Mouse (Mus musculus) forebrain, embryonic 13.5 days (tissue): ENCODE data around the gene Gm21976. TPM values are rescaled to one million over a fixed set of nuclear protein-coding genes. Genes with fewer than 3 reads are reported as not detected.

ENCODE experiments used
- ATAC-seq: fragments of 200-750 bp; cut with Nextera tagmentation; 2 replicates; pipeline ENCODE4 v1.8.0; 2017
- H3K27ac ChIP-seq: fragments of 300-500 bp; sonication (generic); 2 replicates; pipeline ENCODE4 v1.5.1; 2015; ENCODE audit warnings: inconsistent platforms, mild to moderate bottlenecking, moderate library complexity
- H3K27me3 ChIP-seq: fragments of 300-500 bp; sonication (generic); 2 replicates; pipeline ENCODE4 v1.6.1; 2015; ENCODE audit warnings: mild to moderate bottlenecking, inconsistent platforms
- H3K36me3 ChIP-seq: fragments of 300-500 bp; sonication (generic); 2 replicates; pipeline ENCODE4 v1.6.1; 2015; ENCODE audit warnings: mild to moderate bottlenecking, inconsistent platforms; ENCODE audit not compliant: poor library complexity, severe bottlenecking
- H3K4me1 ChIP-seq: fragments of 300-500 bp; sonication (generic); 2 replicates; pipeline ENCODE4 v1.6.1; 2015; ENCODE audit warnings: inconsistent platforms
- H3K4me2 ChIP-seq: fragments of 300-500 bp; sonication (generic); 2 replicates; pipeline ENCODE4 v1.6.1; 2015; ENCODE audit warnings: inconsistent platforms, mild to moderate bottlenecking, moderate library complexity
- H3K4me3 ChIP-seq: fragments of 300-500 bp; sonication (generic); 2 replicates; pipeline ENCODE4 v1.5.1; 2015; ENCODE audit warnings: mild to moderate bottlenecking, inconsistent platforms
- H3K9ac ChIP-seq: fragments of 300-500 bp; sonication (generic); 2 replicates; pipeline ENCODE4 v1.6.1; 2015; ENCODE audit warnings: mild to moderate bottlenecking, inconsistent platforms
- H3K9me3 ChIP-seq: fragments of 300-500 bp; sonication (generic); replicated peaks from 2 replicates; pipeline ENCODE4 v1.6.1; 2016; ENCODE audit warnings: inconsistent platforms
- WGBS: fragments of 180-500 bp; shearing (Covaris S2); methylation state at CpG from one replicate; pipeline ENCODE4 v1.1.7; 2015; 5-methylcytosine and 5-hydroxymethylcytosine counted together
- polyA plus RNA-seq: library from polyadenylated mRNA; unstranded; fragments of >200 nt; fragmentation: Nextera tagmentation; extraction: Ambion mirVana; gene quantifications from 2 replicates; pipeline ENCODE4 v1.2.1, GENCODE M21; 2015

The Gm21976 gene
- polyA plus RNA-seq, 1 experiment from 2014 or later, result not detected

GRCm38 (mm10) chr13:98332106-98332505 is 52.4 kb downstream of the Gm21976 start:
- 55% methylated on average over 2 of the region's 2 CpGs for WGBS
- no peaks in the 10 kb centered on the region for H3K36me3 ChIP-seq
- ATAC-seq, result no peak

GRCm38 (mm10) chr13:98336205-98336604 is 56.5 kb downstream of the Gm21976 start:
- H3K4me3 ChIP-seq, result no peak overlapping the region
- no peak overlapping the region for H3K4me2 ChIP-seq
- 97% methylated on average over 1 of the region's 1 CpGs for WGBS
- ATAC-seq, result no peak
- H3K9me3 ChIP-seq, result no peaks in the 10 kb centered on the region
- H3K36me3 ChIP-seq, result no peaks in the 10 kb centered on the region
- H3K4me1 ChIP-seq, result no peaks in the 10 kb centered on the region
- no peak overlapping the region for H3K9ac ChIP-seq
- H3K27ac ChIP-seq, result no peak overlapping the region
- no peaks in the 10 kb centered on the region for H3K27me3 ChIP-seq

More at GRCm38 (mm10) chr13:98332106-98332505, 52.4 kb downstream of the Gm21976 start:
- Histone ChIP-seq H3K9ac (no peak overlapping the region), H3K9me3 (no peaks in the 10 kb centered on the region), H3K4me3 (no peak overlapping the region), H3K27ac (no peak overlapping the region), H3K4me1 (no peaks in the 10 kb centered on the region), H3K4me2 (no peak overlapping the region), H3K27me3 (no peaks in the 10 kb centered on the region)

GRCm38 (mm10) chr13:98340506-98340905 is 60.8 kb downstream of the Gm21976 start:
- Histone ChIP-seq H3K4me3 (no peak overlapping the region), H3K4me2 (no peak overlapping the region), H3K36me3 (no peaks in the 10 kb centered on the region), H3K9me3 (no peaks in the 10 kb centered on the region), H3K4me1 (no peaks in the 10 kb centered on the region), H3K27ac (no peak overlapping the region), H3K9ac (no peak overlapping the region), H3K27me3 (peaks cover 17% of the 10 kb centered on the region)
- WGBS, result 70% methylated on average over 5 of the region's 5 CpGs
- ATAC-seq, result no peak

GRCm38 (mm10) chr13:98349491-98349890 is 69.8 kb downstream of the Gm21976 start:
- Histone ChIP-seq H3K27me3 (peaks cover 81% of the 10 kb centered on the region), H3K4me1 (peaks cover 10% of the 10 kb centered on the region), H3K9ac (no peak overlapping the region), H3K4me2 (no peak overlapping the region), H3K9me3 (no peaks in the 10 kb centered on the region), H3K27ac (no peak overlapping the region), H3K4me3 (no peak overlapping the region), H3K36me3 (no peaks in the 10 kb centered on the region)
- WGBS, result 86% methylated on average over 4 of the region's 4 CpGs
- no peak for ATAC-seq

- Histone ChIP-seq H3K4me3 (no peak overlapping the region), H3K36me3 (no peaks in the 10 kb centered on the region), H3K27me3 (peaks cover 87% of the 10 kb centered on the region), H3K9me3 (no peaks in the 10 kb centered on the region), H3K4me1 (peaks cover 25% of the 10 kb centered on the region), H3K4me2 (no peak overlapping the region), H3K27ac (no peak overlapping the region), H3K9ac (no peak overlapping the region)
- no peak for ATAC-seq
- 7% methylated on average over 8 of the region's 8 CpGs for WGBS
Measured at GRCm38 (mm10) chr13:98351527-98351926, 71.8 kb downstream of the Gm21976 start.

- H3K9me3 ChIP-seq, result no peaks in the 10 kb centered on the region
- peaks cover 90% of the 10 kb centered on the region for H3K27me3 ChIP-seq
- 10% methylated on average over 14 of the region's 14 CpGs for WGBS
- H3K9ac ChIP-seq, result no peak overlapping the region
- no peak overlapping the region for H3K4me2 ChIP-seq
- ATAC-seq, result no peak
- H3K4me3 ChIP-seq, result no peak overlapping the region
- no peaks in the 10 kb centered on the region for H3K36me3 ChIP-seq
- peaks cover 25% of the 10 kb centered on the region for H3K4me1 ChIP-seq
- no peak overlapping the region for H3K27ac ChIP-seq
Measured at GRCm38 (mm10) chr13:98352381-98352975, 72.8 kb downstream of the Gm21976 start.

GRCm38 (mm10) chr13:98353709-98354089 is 74.0 kb downstream of the Gm21976 start:
- ATAC-seq, result no peak; the same call in 1 of the 2 replicates
- H3K27ac ChIP-seq, result no peak overlapping the region
- no peaks in the 10 kb centered on the region for H3K9me3 ChIP-seq
- H3K9ac ChIP-seq, result no peak overlapping the region
- peak overlapping the region; percentile 65 for H3K4me2 ChIP-seq
- H3K27me3 ChIP-seq, result peaks cover 94% of the 10 kb centered on the region
- H3K4me1 ChIP-seq, result peaks cover 25% of the 10 kb centered on the region
- WGBS, result under 1% methylated on average over 13 of the region's 13 CpGs
- peak overlapping the region; percentile 44 for H3K4me3 ChIP-seq
- H3K36me3 ChIP-seq, result no peaks in the 10 kb centered on the region

- Histone ChIP-seq H3K9ac (peak within 1 kb of the TSS; percentile 64), H3K4me1 (peaks cover 28% of the 10 kb centered on the region), H3K4me3 (peak within 1 kb of the TSS; percentile 44), H3K27me3 (peaks cover 94% of the 10 kb centered on the region), H3K27ac (peak within 1 kb of the TSS; percentile 44), H3K36me3 (no peaks in the 10 kb centered on the region), H3K9me3 (no peaks in the 10 kb centered on the region), H3K4me2 (peak within 1 kb of the TSS; percentile 65)
- WGBS, result under 1% methylated on average over 66 of the region's 76 CpGs
- peak; percentile 85 for ATAC-seq
Measured at GRCm38 (mm10) chr13:98354090-98354801, 74.6 kb downstream of the Gm21976 start, which contains the start of gene Foxd1. TSS of gene Foxd1 (plus strand) at chr13:98354242.

- Histone ChIP-seq H3K4me1 (peaks cover 28% of the 10 kb centered on the region), H3K27me3 (peaks cover 93% of the 10 kb centered on the region), H3K36me3 (no peaks in the 10 kb centered on the region), H3K9me3 (no peaks in the 10 kb centered on the region), H3K9ac (peak overlapping the region; percentile 64), H3K4me2 (peak overlapping the region; percentile 65), H3K4me3 (peak overlapping the region; percentile 44), H3K27ac (peak overlapping the region; percentile 44)
- ATAC-seq, result peak; percentile 65
- under 1% methylated on average over 77 of the region's 102 CpGs for WGBS
Measured at GRCm38 (mm10) chr13:98354871-98355558, 75.3 kb downstream of the Gm21976 start.

GRCm38 (mm10) chr13:98355559-98356111 is 75.9 kb downstream of the Gm21976 start:
- no peaks in the 10 kb centered on the region for H3K9me3 ChIP-seq
- peaks cover 28% of the 10 kb centered on the region for H3K4me1 ChIP-seq
- no peaks in the 10 kb centered on the region for H3K36me3 ChIP-seq
- under 1% methylated on average over 39 of the region's 81 CpGs for WGBS
- H3K27me3 ChIP-seq, result peaks cover 93% of the 10 kb centered on the region
- peak overlapping the region; percentile 64 for H3K9ac ChIP-seq
- H3K4me2 ChIP-seq, result peak overlapping the region; percentile 65
- no peak overlapping the region for H3K27ac ChIP-seq
- peak overlapping the region; percentile 44 for H3K4me3 ChIP-seq
- ATAC-seq, result peak; percentile 25; the same call in 1 of the 2 replicates

GRCm38 (mm10) chr13:98356176-98356972 is 76.7 kb downstream of the Gm21976 start:
- H3K4me2 ChIP-seq, result peak overlapping the region; percentile 65
- peaks cover 93% of the 10 kb centered on the region for H3K27me3 ChIP-seq
- no peak for ATAC-seq
- H3K4me3 ChIP-seq, result peak overlapping the region; percentile 44
- no peaks in the 10 kb centered on the region for H3K9me3 ChIP-seq
- peak overlapping the region; percentile 64 for H3K9ac ChIP-seq
- H3K27ac ChIP-seq, result no peak overlapping the region
- peaks cover 28% of the 10 kb centered on the region for H3K4me1 ChIP-seq
- H3K36me3 ChIP-seq, result no peaks in the 10 kb centered on the region
- 3% methylated on average over 9 of the region's 9 CpGs for WGBS
